Mouse (Mus musculus) testis, adult 2 months (tissue): Measurements from ENCODE around the gene Galnt9.

ENCODE experiments used
- CTCF ChIP-seq: fragments of 200-500 bp; IDR thresholded peaks from 2 replicates; pipeline ENCODE4 v1.5.1; 2012; ENCODE audit warnings: low read depth, mild to moderate bottlenecking, inconsistent platforms, low read length, moderate library complexity; ENCODE audit not compliant: control insufficient read depth, insufficient read depth, insufficient replicate concordance
- POLR2A ChIP-seq: fragments of 200-500 bp; IDR thresholded peaks from 2 replicates; pipeline ENCODE4 v1.6.1; 2012; ENCODE audit warnings: low read depth, mild to moderate bottlenecking, inconsistent platforms, low read length, moderate library complexity; ENCODE audit not compliant: control insufficient read depth

DNA sequence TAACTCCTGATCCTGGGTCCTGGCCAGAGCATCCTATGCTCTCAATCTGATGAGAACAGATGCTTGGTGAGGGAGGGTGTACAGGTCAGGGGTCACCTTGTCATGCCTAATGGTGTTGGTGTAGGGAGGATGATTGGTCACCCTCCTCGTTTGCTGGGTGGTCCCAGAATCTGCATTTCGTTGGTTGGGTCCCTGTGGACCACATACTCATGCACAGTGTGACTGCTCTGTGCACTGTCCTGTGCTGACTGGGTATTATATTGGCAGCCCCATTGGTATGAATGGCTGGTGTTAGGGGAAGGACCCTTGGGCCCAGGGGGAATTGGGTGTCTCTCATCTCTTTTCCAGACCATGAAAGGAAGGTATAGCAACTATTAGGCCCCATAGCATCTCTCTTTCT, 11.0 kb downstream of the Galnt9 start:
- TF ChIP-seq CTCF: no peak
- TF ChIP-seq POLR2A: no peak
